Mouse (Mus musculus) layer of hippocampus, postnatal 25 days (tissue): Measurements from ENCODE around the gene Arhgap44. TPM values are rescaled to one million over a fixed set of nuclear protein-coding genes. Genes with fewer than 3 reads are reported as not detected.

Experiments used
- DNase-seq, 2 experiments: peaks; one replicate each; pipeline ENCODE4 v3.0.0; 2022; ENCODE audit warnings: mixed read lengths in 2 of 2, low spot score in 1 of 2; ENCODE audit errors: extremely low spot score in 1 of 2
- total RNA-seq, 2 experiments: library from RNA; stranded (reverse); gene quantifications; 2 replicates each; pipeline ENCODE4 v1.2.3; 2021

Gene Arhgap44
- total RNA-seq, 2 experiments from 2014 or later: 118 to 123 TPM

- no peak for DNase-seq
Observed at GRCm38 (mm10) chr11:65089282-65089681, 73.5 kb downstream of the Arhgap44 start.

GRCm38 (mm10) chr11:65088451-65089222 is 74.1 kb downstream of the Arhgap44 start:
- peak in 1 of 2 experiments; percentile 60 for DNase-seq

GRCm38 (mm10) chr11:65080761-65081160 is 82.0 kb downstream of the Arhgap44 start:
- DNase-seq: no peak

GRCm38 (mm10) chr11:65080274-65080673 is 82.5 kb downstream of the Arhgap44 start:
- DNase-seq: no peak

GRCm38 (mm10) chr11:65069609-65070008 is 93.2 kb downstream of the Arhgap44 start:
- no peak for DNase-seq

GRCm38 (mm10) chr11:65069051-65069450 is 93.7 kb downstream of the Arhgap44 start:
- no peak for DNase-seq

GRCm38 (mm10) chr11:65065201-65065600 is 97.6 kb downstream of the Arhgap44 start:
- DNase-seq: peak in 1 of 2 experiments; percentile 6

- peak in 1 of 2 experiments; percentile 4 for DNase-seq
Observed at GRCm38 (mm10) chr11:65061437-65061836, 101.3 kb downstream of the Arhgap44 start.

GRCm38 (mm10) chr11:65059531-65059930 is 103.2 kb downstream of the Arhgap44 start:
- peak in 1 of 2 experiments; percentile 4 for DNase-seq

GRCm38 (mm10) chr11:65058224-65058908 is 104.4 kb downstream of the Arhgap44 start:
- peak in 1 of 2 experiments; percentile 3 for DNase-seq

GRCm38 (mm10) chr11:65055596-65055995 is 107.2 kb downstream of the Arhgap44 start:
- peak in 1 of 2 experiments; percentile 5 for DNase-seq

GRCm38 (mm10) chr11:65054216-65054615 is 108.5 kb downstream of the Arhgap44 start:
- peak in 1 of 2 experiments; percentile 2 for DNase-seq

GRCm38 (mm10) chr11:65050819-65051218 is 111.9 kb downstream of the Arhgap44 start:
- DNase-seq: no peak

GRCm38 (mm10) chr11:65049090-65049489 is 113.7 kb downstream of the Arhgap44 start:
- no peak for DNase-seq

GRCm38 (mm10) chr11:65040556-65040955 is 122.2 kb downstream of the Arhgap44 start:
- DNase-seq: no peak

GRCm38 (mm10) chr11:65039517-65040095 is 123.2 kb downstream of the Arhgap44 start:
- no peak for DNase-seq

GRCm38 (mm10) chr11:65038996-65039395 is 123.8 kb downstream of the Arhgap44 start:
- no peak for DNase-seq

- no peak for DNase-seq
Observed at GRCm38 (mm10) chr11:65032221-65032620, 130.5 kb downstream of the Arhgap44 start.

GRCm38 (mm10) chr11:65030201-65030600 is 132.6 kb downstream of the Arhgap44 start:
- no peak for DNase-seq

GRCm38 (mm10) chr11:65028049-65028448 is 134.7 kb downstream of the Arhgap44 start:
- no peak for DNase-seq

GRCm38 (mm10) chr11:65022771-65023170 is 140.0 kb downstream of the Arhgap44 start:
- DNase-seq: no peak
